Mouse (Mus musculus) CD4-positive helper T cell, adult 2 months (primary cell): ENCODE results near the gene Slc6a3.

ENCODE experiments used
- DNase-seq: peaks from one replicate; pipeline ENCODE4 v3.0.0-alpha.2; 2012; ENCODE audit warnings: low read depth, missing footprints, low spot score

Gene Slc6a3

DNA sequence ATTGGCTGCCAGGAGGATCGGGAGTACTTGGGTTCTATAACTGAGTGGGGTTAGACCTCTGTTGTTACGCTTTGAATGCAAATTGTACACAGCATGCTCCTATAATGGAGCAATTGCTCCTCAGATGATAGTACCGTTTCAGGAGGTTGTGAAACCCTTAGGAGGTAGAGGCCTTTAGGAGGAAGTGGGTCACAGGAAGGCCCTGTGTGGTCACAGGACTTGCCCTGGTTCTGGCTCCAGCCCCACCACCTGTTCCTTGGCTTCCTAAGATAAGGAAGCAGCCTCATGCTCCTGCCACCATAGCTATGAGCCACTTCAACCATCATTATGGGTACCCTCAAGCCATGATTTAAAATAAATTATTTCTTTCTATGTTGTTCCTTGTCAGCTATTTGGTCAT is 54.9 kb downstream of the Slc6a3 start:
- DNase-seq = no peak

DNA sequence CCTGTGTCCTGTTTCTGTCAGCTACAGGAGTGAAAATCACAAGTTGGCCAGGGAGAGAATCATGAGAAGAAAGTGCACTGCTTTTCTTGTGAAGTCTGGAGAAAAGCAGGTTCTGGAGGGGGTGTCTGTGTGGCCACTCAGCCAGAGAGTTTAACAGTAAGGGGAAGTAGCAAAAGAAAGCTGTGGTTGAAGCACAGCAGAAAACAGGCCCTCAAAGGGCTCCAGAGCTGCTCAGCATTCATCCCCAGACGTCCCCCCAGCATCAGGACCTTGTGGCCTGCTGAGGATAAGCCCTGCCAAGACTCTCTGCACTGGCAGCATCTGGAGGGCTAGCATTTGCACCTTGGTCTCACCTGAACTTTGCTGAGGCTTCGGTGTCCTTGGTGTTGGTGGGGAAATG is 56.0 kb downstream of the Slc6a3 start:
- DNase-seq = no peak

DNA sequence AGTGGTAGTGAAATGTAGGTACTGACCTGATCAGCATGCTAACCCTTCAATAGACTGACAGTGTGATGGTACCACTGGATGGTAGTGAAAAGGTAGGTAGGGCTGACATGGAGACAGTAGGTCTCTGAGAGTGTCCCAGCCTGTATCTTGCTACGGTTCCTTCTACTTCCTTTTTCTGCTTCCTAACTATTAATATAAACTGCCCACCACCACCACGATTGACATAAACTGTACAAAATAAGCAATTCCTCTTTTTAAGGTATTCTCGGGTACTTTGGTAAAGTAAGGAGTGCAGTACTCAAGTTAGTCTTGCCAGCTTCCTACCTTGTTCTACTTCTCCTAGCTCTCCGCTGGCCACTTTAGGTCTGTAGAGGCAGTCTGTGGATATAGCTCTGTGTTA is 59.7 kb downstream of the Slc6a3 start:
- no peak for DNase-seq

DNA sequence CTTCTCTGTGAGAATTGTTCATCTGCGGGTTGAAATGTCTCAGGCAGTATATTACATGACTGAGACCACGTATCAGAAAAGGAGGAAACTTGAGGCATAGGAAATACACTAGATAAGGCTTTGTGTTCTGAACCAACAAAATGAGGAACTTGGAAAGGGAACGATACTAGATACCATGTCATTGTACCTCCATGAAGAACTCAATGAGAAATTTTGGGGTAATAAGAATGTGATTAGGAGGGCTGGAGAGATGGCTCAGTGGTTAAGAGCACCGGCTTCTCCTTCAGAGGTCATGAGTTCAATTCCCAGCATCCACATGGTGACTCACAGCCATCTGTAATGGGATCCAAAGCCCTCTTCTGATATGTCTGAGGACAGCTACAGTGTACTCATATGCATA is 63.7 kb downstream of the Slc6a3 start:
- no peak for DNase-seq

DNA sequence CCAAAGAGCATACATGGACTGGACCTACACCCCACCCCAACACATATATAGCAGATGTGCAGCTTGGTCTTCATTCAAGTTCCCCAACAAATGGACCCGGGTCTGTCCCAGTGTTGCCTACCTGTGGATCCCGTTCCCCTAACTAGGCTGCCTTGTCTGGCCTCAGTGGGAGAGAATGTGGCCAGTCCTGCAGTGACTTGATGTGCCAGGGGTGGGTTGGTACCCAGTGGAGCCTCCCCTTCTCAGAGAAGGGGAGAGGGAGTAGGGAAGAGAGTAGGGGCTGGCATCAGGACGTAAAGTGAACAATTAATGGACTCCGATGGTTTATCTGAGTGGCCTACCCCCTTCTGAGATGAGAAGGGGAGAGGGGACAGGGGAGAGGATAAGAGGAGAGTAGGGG is 66.5 kb downstream of the Slc6a3 start:
- no peak for DNase-seq

DNA sequence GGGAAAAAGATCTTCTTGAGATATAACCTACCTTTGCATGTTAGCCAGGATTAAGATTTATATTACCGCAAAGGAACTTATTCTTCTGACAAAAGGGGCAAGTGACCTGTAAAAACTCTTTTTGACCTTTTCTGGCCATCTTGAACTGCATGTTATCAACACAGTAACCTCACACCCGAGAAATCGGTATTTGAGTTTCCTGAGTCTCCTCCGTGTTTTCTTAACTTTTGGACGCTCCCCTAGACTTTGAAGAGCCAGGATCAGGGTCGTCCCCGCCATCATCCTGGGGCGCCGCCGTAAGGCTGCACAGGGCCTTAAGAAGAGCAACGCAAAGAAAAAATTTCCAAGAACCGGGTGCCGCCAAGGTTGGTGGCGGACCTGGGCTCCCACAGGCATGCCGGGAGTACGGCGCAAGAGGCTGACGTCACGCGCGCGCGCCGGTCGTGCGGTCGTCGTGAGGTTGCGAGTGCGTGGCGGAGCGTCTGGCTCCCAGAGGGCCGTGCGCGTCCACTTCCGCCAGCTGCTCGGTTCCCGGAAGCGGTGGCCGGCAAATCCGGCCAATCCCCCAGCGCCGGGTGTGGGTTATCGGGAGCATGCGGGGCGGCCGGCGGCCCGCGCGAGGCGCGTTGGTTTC is 67.1 kb downstream of the Slc6a3 start, which contains the start of gene Clptm1l:
TSS of gene Clptm1l (plus strand) at position 485 of the 634 bp plus-strand sequence.
- DNase-seq = peak; percentile 95

DNA sequence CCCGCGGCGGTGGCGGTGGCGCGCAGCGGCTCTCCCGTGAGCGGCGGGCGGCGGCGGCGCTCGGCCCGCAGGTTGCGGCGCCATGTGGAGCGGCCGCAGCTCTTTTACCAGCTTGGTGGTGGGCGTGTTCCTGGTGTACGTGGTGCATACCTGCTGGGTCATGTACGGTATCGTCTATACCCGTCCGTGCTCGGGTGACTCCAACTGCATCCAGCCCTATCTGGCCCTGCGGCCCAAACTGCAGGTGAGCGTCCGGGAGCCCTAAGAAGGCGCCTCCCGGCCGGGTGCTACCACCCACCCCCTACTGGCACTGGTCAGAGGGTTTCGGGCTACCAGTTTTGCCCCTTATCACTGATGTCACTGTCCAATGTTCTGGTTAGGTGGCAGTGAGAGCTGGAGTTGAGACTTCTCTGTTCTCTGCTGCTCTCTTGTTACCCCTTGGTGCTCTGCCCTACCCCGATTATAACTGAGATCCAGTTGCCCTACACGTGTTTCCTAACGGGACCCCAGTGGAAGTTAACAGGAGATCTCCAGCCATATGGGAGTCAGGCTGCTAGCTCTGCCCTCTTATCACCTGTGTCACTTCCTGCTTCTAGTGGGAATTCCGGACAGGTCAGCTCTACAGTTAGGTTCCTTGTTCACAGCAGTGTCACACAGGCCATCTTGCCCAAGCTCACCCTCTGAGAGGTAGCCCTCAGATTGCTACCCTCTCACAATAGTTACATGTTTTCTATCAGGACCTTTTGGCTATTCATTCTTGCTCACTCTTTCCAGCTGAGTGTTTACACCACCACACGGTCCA is 67.8 kb downstream of the Slc6a3 start:
- no peak for DNase-seq

DNA sequence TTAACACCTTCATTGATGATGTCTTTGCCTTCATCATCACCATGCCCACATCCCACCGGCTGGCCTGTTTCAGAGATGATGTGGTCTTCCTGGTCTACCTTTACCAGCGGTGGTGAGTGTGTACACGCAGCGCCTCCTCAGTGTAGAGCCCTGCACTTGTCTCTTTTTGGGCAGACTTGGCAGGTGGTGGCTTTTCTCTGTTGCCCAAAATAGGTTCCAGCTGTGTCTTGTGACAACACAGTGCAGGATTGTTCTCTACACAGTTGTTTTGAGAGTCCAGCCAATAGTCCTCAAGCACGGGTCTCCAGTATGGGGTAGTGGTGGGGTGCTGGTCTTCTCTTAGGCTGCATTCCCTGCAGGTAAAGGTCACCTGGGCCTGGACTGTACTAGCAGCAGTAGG is 81.9 kb downstream of the Slc6a3 start:
- no peak for DNase-seq

DNA sequence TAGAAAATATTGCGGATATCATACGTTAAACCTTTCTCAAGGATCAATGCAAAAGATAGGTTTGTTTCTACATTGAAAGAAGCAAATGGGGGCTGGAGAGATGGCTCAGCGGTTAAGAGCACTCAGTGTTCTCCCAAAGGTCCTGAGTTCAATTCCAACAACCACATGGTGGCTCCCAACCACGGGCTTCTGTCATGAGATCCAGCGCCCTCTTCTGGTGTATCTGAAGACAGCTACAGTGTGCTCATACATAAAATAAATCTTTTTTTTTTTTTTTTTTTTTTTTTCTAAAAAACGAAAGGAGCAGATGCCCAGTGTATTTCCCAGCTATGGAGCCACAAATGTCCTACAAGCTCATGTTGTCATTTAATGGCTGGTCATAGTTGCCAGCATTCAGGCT is 84.1 kb downstream of the Slc6a3 start:
- peak; percentile 32 for DNase-seq

DNA sequence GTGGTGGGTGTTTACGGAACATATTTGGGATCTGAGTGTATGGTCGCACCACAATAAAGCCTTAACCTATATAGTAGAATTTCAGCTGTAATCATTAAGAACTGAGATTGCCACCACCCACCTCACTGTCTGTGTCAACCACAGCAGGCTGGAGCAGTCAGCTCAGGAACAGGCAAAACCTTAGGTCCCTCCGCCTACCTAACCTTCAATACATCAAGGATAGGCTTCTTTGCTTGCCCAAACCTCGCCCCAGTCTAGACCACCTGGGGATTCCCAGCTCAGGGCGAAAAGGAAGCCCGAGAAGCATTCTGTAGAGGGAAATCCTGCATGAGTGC is 89.8 kb downstream of the Slc6a3 start:
- peak; percentile 70 for DNase-seq

DNA sequence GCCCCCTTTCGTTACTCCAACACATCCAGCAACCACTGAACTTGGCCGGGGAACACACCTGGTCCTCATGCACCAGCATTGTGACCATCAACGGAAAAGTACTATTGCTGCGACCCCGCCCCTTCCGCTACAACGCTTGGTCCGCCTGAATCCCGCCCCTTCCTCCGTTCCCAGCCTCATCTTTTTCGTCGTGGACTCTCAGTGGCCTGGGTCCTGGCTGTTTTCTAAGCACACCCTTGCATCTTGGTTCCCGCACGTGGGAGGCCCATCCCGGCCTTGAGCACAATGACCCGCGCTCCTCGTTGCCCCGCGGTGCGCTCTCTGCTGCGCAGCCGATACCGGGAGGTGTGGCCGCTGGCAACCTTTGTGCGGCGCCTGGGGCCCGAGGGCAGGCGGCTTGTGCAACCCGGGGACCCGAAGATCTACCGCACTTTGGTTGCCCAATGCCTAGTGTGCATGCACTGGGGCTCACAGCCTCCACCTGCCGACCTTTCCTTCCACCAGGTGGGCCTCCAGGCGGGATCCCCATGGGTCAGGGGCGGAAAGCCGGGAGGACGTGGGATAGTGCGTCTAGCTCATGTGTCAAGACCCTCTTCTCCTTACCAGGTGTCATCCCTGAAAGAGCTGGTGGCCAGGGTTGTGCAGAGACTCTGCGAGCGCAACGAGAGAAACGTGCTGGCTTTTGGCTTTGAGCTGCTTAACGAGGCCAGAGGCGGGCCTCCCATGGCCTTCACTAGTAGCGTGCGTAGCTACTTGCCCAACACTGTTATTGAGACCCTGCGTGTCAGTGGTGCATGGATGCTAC is 90.4 kb downstream of the Slc6a3 start, which contains the start of gene Tert:
TSS of gene Tert (plus strand) at position 167 of the 805 bp plus-strand sequence.
- no peak for DNase-seq
